Mouse (Mus musculus) liver, embryonic 14.5 days (tissue): ENCODE results near the gene Zbtb16. TPM values are rescaled to one million over a fixed set of nuclear protein-coding genes. Genes with fewer than 3 reads are reported as not detected.

Source experiments
- ATAC-seq: fragments of 200-750 bp; cut with Nextera tagmentation; 2 replicates; pipeline ENCODE4 v1.8.0; 2017; ENCODE audit warnings: moderate number of reproducible peaks, mild to moderate bottlenecking, moderate library complexity; ENCODE audit not compliant: insufficient read depth
- DNase-seq, 3 experiments: peaks; one replicate each; pipeline ENCODE4 v3.0.0-alpha.2; 2012 to 2013; ENCODE audit warnings: low read depth in 3 of 3, low spot score in 3 of 3
- H3K27ac ChIP-seq: fragments of 300-500 bp; sonication (generic); 2 replicates; pipeline ENCODE4 v1.5.1; 2014; ENCODE audit warnings: moderate library complexity, mild to moderate bottlenecking, control low read depth, inconsistent platforms
- H3K27me3 ChIP-seq: fragments of 300-500 bp; sonication (generic); 2 replicates; pipeline ENCODE4 v1.6.1; 2014; ENCODE audit warnings: mild to moderate bottlenecking, low read length, moderate library complexity; ENCODE audit not compliant: control insufficient read depth, insufficient read depth
- H3K36me3 ChIP-seq: fragments of 300-500 bp; sonication (generic); replicated peaks from 2 replicates; pipeline ENCODE4 v1.6.1; 2014; ENCODE audit warnings: low read depth; ENCODE audit not compliant: control insufficient read depth, insufficient read depth
- H3K4me1 ChIP-seq, 2 experiments: fragments of 200-500 bp in 1 of 2; fragments of 300-500 bp in 1 of 2; sonication (generic) in 1 of 2; replicated peaks; 2 replicates each; pipeline ENCODE4 v1.6.1; 2012 to 2014; ENCODE audit warnings: antibody characterized with exemption in 1 of 2, inconsistent platforms in 1 of 2, low read length in 1 of 2; ENCODE audit not compliant: control insufficient read depth in 2 of 2, insufficient read depth in 2 of 2
- H3K4me2 ChIP-seq: fragments of 300-500 bp; sonication (generic); 2 replicates; pipeline ENCODE4 v1.6.1; 2014; ENCODE audit warnings: low read depth, mild to moderate bottlenecking, control low read depth, moderate library complexity
- H3K4me3 ChIP-seq, 2 experiments: fragments of 200-500 bp in 1 of 2; fragments of 300-500 bp in 1 of 2; sonication (generic) in 1 of 2; 2 replicates each; pipeline ENCODE4 v1.5.1; 2012 to 2014; ENCODE audit warnings: low read depth in 2 of 2, low read length in 2 of 2, mild to moderate bottlenecking in 2 of 2, control low read depth in 1 of 2, inconsistent platforms in 1 of 2, moderate library complexity in 1 of 2; ENCODE audit not compliant: insufficient read depth in 1 of 2
- H3K9ac ChIP-seq: fragments of 300-500 bp; sonication (generic); replicated peaks from 2 replicates; pipeline ENCODE4 v1.6.1; 2014; ENCODE audit warnings: mild to moderate bottlenecking, control low read depth, moderate library complexity
- H3K9me3 ChIP-seq: fragments of 300-500 bp; sonication (generic); 2 replicates; pipeline ENCODE4 v1.6.1; 2016; ENCODE audit warnings: low read length, mixed read lengths; ENCODE audit not compliant: control insufficient read depth
- CTCF ChIP-seq: IDR thresholded peaks from 2 replicates; pipeline ENCODE4 v1.5.1; 2016; ENCODE audit warnings: antibody characterized with exemption, low read depth, control low read depth
- EP300 ChIP-seq: IDR thresholded peaks from 2 replicates; pipeline ENCODE4 v1.6.1; 2016; ENCODE audit warnings: antibody characterized with exemption, low read depth
- WGBS: fragments of 180-500 bp; shearing (Covaris S2); extraction: QIAGEN DNeasy Blood & Tissue Kit; methylation state at CpG from one replicate; pipeline ENCODE4 v1.1.7; 2014; ENCODE audit not compliant: insufficient replicate concordance; 5-methylcytosine and 5-hydroxymethylcytosine counted together
- polyA plus RNA-seq, 2 experiments: library from polyadenylated mRNA; depleted of rRNA in 1 of 2; stranded (reverse) in 1 of 2; unstranded in 1 of 2; fragments of >200 nt; fragmentation: Nextera tagmentation in 1 of 2; extraction: Ambion mirVana in 1 of 2; gene quantifications; 2 replicates each; pipeline versions ENCODE4 v1.2.1 to v1.2.3; 2012 to 2014

Zbtb16 gene
- polyA plus RNA-seq, 2 experiments, result 0.26 to 0.30 TPM

DNA sequence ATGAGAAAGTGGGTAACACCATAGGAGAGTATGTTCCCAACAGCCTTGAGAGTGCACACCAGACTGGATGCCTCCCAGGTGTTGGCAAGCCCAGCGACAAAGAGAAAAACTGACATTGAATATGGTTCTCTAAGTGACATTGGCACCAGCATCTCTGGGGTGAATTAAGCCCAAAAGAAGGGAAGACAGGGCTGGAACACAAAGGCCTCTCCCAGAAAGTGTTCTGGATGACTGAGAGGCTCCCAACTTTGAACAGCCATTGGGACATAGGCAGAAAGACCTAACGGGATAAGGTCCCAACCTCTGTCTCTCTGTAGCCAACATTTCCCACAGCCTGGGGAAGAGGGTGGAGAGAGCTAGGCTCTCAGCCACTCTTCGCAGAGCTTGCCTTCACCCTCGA, 2.0 kb downstream of the Zbtb16 start:
- Histone ChIP-seq H3K4me1 (no peaks in the 10 kb centered on the region), H3K27me3 (peaks cover 60% of the 10 kb centered on the region), H3K27ac (no peak overlapping the region), H3K36me3 (no peaks in the 10 kb centered on the region), H3K4me3 (no peak overlapping the region), H3K4me2 (no peak overlapping the region), H3K9ac (no peak overlapping the region), H3K9me3 (no peaks in the 10 kb centered on the region)
- no peak for DNase-seq
- no peak for ATAC-seq
- 32% methylated on average over 4 of the region's 4 CpGs for WGBS
- TF ChIP-seq CTCF (no peak), EP300 (no peak)

DNA sequence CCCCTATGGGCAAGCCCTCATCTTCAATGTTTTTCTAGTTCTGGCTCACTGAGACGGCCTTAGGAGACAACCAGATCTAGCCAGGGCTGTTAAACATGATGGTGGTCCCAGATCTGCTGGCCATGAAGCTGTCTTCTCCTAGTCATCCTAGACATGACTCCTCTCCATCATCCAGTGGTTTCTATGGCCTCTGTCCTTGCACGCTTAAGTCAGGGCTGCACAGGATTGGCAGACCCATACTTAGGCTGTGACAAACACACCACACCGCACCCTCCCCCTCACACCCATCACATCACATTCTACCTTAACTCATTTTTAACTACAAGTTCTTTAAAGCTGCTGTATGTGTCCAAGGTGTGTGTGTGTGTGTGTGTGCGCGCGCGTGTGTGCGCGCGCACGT, 2.5 kb downstream of the Zbtb16 start:
- Histone ChIP-seq H3K9me3 (no peaks in the 10 kb centered on the region), H3K4me2 (no peak overlapping the region), H3K27me3 (peaks cover 55% of the 10 kb centered on the region), H3K9ac (no peak overlapping the region), H3K27ac (no peak overlapping the region), H3K4me3 (no peak overlapping the region), H3K36me3 (no peaks in the 10 kb centered on the region), H3K4me1 (no peaks in the 10 kb centered on the region)
- DNase-seq (no peak), ATAC-seq (no peak)
- 86% methylated on average over 11 of the region's 11 CpGs for WGBS
- TF ChIP-seq CTCF (no peak), EP300 (no peak)

DNA sequence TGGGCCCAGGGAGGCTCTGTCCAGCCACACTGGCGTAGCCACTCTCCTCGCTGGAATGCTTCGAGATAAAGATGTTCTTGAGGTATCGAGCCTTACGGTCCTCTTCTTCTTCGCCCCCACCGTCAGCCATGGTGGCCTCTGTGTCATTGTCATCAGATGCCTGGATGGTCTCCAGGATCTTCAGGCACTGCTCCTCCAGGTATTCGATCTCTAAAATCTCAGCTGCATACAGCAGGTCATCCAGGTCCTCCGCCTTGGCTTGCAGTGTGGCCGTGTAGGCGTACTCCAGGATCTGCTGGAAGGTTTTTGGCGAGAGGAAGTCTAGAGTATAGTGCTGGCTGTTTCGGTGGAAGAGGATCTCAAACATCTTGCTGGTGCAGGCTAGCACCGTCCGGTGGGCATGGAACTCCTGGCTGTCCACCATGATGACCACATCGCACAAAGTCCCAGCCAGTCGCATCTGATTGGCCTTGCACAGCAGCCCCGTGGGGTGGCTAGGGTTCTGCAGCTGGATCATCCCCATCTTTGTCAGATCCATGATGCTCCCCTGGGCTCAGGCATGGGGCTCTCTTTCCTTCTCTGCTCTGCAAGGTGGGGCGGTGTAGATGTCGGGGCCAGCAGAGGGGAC, 3.4 kb downstream of the Zbtb16 start:
- ATAC-seq, result no peak
- Histone ChIP-seq H3K36me3 (no peaks in the 10 kb centered on the region), H3K9me3 (no peaks in the 10 kb centered on the region), H3K27me3 (peaks cover 50% of the 10 kb centered on the region), H3K9ac (no peak overlapping the region), H3K4me1 (no peaks in the 10 kb centered on the region), H3K27ac (no peak overlapping the region), H3K4me3 (no peak overlapping the region), H3K4me2 (no peak overlapping the region)
- 77% methylated on average over 20 of the region's 20 CpGs for WGBS
- DNase-seq, result no peak
- TF ChIP-seq EP300 (no peak), CTCF (no peak)

DNA sequence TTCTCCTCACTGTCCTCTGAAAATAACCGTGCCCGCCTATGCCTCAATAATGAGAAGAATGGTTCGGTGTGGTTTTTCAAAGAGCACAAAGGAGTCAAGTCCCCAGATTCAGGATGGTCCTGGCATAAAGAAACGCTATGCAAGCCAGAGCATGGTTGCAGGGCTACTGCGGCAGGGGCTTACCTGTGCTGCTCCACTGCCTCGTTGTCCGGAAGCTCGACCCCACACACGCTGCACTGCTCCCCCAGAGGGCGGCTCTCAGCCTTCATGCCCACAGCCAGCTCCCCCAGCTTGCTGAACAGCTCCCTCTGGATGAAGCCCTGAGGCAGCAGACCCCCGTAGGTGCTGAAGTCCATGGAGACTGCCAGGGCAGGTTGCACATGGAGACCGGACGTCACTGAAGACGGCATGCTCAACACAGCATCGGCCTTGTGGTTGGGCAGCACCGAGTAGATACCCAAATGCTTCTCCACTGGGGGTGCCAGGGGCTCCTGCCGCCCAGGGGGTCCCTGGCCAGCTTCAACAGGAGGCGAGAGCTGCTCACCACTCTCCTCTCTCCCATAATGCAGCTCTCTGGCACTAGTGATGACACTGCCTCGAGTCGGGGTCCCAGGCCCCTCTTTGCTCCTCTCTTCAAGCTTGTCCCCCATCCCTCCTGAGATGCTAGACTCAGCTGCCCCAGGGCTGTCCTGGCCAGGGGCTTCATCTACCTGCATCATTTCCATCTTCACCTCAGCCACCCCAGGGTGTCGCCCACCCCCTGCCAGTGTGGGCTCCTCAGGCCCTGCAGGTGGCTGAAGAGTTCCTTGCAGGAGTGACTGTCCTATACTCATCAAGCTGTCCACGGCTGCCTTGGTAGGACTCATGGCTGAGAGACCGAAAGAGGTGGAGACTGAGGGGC, 4.2 kb downstream of the Zbtb16 start:
- Histone ChIP-seq H3K27me3 (peaks cover 44% of the 10 kb centered on the region), H3K4me3 (no peak overlapping the region), H3K9ac (no peak overlapping the region), H3K27ac (no peak overlapping the region), H3K4me2 (no peak overlapping the region), H3K9me3 (no peaks in the 10 kb centered on the region), H3K4me1 (no peaks in the 10 kb centered on the region; a peak in 1 of 4 replicates), H3K36me3 (no peaks in the 10 kb centered on the region)
- TF ChIP-seq CTCF, result no peak
- no peak for TF ChIP-seq EP300
- 67% methylated on average over 23 of the region's 23 CpGs for WGBS
- DNase-seq (no peak), ATAC-seq (no peak)

DNA sequence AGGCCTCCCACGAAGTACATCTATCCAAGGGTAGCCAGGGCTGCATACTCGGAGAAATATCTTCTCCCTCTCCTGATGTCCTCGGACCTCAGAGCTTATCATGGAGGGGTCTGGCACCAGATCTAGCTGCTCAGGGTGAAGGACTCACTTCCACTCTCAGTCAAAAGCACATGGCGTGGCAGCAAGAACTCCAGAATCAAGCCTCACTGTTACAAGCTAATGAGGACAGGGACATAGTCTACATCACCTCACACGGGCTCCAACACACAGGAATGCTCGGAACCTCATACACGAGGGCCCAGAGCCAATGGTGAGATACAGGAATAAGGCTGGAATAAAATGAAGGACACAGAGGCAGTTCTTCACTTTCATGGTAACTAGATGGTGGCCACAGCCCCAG, 7.2 kb downstream of the Zbtb16 start:
- ATAC-seq (no peak), DNase-seq (no peak)
- Histone ChIP-seq H3K4me1 (peaks cover 0 to 3% of the 10 kb centered on the region in 2 experiments; a peak in 3 of 4 replicates), H3K4me3 (no peak overlapping the region), H3K27me3 (peaks cover 14% of the 10 kb centered on the region), H3K9ac (no peak overlapping the region), H3K27ac (no peak overlapping the region), H3K9me3 (no peaks in the 10 kb centered on the region), H3K36me3 (no peaks in the 10 kb centered on the region), H3K4me2 (no peak overlapping the region)
- 64% methylated on average over 7 of the region's 7 CpGs for whole genome bisulfite sequencing
- TF ChIP-seq EP300, result no peak
- no peak for TF ChIP-seq CTCF
